Mouse (Mus musculus) layer of hippocampus, adult 18-20 months (tissue): ENCODE data around the gene Epsti1. TPM values are rescaled to one million over a fixed set of nuclear protein-coding genes. Genes with fewer than 3 reads are reported as not detected.

Experiments used
- DNase-seq, 2 experiments: peaks; one replicate each; pipeline ENCODE4 v3.0.0; 2022; ENCODE audit warnings: low spot score in 2 of 2
- total RNA-seq, 2 experiments: library from RNA; stranded (reverse); gene quantifications; 2 replicates each; pipeline ENCODE4 v1.2.3; 2021

The Epsti1 gene
- total RNA-seq, 2 experiments from 2014 or later: 0.51 to 0.54 TPM

- no peak for DNase-seq
Measured at GRCm38 (mm10) chr14:77921641-77922040, 17.6 kb downstream of the Epsti1 start.

GRCm38 (mm10) chr14:77923076-77923865 is 19.2 kb downstream of the Epsti1 start:
- DNase-seq: no peak

DNA sequence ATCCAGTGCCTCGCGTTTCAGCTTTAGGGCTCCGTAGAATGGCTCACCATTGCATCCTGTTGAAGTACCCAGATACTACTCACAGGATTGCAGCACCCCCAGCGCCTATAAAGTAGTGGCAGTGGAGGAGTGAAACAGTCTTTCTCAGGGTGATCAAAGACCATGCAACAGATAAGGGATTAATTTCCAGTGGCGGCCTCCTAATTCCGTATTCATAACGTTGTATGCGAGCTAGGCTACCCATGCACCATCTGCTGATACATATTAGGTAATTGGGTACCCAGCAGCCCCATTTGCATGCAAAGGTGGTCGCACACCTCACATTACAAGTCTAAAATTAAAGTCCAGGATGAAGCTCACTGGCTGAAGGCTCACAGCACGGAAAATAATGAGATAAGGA is 21.4 kb downstream of the Epsti1 start:
- DNase-seq: no peak

DNA sequence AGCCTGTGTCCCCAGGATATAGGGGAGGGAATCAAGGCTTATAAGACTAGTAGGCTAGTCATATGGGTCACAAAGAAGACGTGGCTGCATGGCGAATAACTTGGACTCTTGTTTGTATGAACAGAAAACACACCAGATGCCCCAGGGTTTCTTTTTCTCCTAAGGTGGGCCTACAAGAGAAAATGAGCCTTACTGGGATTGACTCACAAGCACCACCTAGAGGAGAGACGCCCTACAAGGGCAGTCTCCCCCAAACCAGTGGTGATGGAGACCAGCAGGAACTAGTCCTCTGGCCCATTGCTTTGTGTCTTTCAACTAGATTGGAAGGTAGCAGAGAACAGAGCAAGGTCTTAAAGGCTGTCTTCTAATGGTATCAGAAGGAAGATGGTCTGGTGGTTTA is 22.7 kb downstream of the Epsti1 start:
- DNase-seq: peak in 1 of 2 experiments; percentile 46

DNA sequence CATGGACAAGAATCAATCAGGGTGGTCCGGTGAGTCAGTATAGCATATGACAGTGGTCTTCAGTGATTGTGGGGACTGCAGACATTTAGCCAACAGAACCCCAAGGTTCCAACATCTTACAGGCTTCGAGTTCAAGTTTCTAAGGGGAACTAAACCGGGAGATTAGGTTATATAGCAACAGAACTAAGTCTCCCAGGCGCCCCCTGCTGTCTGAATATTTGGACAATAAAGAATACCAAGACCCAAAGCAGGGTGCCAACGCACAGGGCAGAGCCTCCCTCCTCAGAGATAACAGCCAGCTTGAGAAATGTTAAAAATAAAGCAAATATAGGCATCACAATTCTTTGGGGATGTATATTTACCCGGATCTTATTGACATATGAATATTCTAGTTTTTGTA is 24.0 kb downstream of the Epsti1 start:
- DNase-seq: peak; percentile 45 to 85

- DNase-seq: no peak
Measured at GRCm38 (mm10) chr14:77928653-77929052, 24.6 kb downstream of the Epsti1 start.

DNA sequence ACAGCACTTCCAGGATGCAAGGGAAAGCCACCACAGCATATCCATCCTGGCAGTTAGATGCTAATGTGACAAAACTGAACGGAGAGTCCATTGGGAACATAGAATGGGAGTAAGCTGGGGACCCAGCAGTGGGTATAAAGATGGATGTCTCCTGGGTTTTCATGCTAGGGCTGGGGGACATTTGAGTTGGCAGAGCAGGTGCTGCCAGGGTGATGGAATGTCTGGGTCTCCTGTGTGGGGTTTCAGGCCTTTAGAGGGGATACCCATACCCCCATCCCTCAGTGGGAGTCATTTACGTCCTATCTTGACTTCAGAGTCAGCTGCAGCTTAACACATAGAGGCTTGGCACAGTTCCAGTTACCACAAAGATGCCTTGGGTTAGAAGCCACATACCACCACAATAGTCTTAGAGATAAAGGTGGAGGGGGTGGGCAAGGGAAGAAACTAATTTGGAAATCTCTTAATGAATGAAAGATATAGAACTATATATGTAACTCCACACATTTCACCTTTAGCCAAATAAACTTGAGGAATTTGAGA is 25.2 kb downstream of the Epsti1 start:
- no peak for DNase-seq

GRCm38 (mm10) chr14:77932150-77933047 is 28.4 kb downstream of the Epsti1 start:
- no peak for DNase-seq

DNA sequence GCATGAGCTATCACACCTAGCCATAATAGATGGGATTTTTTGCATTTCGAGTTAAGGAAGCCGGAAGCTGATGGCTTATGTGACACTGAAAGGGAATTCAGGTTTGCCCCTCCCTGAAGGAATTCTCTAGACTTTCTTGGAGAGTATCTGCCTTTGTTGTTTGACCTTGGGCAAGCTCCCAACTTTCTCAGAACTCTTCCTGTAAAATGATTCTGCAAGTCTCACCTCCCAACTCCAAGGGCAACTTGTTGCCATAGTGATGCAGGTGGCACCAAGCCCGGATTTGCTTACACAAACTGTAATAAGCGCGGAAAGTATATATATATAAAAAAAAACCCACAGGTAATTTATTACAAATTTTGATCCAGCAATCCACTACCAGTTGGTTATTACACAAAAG is 29.2 kb downstream of the Epsti1 start:
- no peak for DNase-seq

DNA sequence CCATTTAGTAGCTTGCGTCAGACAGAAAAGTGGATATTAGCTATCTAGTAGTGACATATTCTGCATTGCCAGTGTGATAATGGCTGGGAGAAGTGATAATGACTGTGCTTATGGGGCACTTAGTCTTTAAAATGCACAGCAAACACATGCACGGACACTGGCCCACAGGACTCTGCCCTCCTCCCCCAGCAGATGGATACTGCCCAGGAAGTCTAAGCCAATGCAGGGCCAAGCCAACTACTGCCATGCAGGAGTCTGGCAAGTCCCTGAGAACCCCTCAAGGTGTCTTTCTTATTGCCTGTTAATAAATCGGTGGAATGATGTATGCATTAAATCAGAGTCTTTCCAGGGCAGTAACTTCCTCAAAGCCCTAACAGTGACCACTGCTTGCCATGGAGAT is 30.4 kb downstream of the Epsti1 start:
- no peak for DNase-seq

- no peak for DNase-seq
Measured at GRCm38 (mm10) chr14:77941105-77941504, 37.1 kb downstream of the Epsti1 start.

GRCm38 (mm10) chr14:77942235-77942634 is 38.2 kb downstream of the Epsti1 start:
- DNase-seq: no peak

DNA sequence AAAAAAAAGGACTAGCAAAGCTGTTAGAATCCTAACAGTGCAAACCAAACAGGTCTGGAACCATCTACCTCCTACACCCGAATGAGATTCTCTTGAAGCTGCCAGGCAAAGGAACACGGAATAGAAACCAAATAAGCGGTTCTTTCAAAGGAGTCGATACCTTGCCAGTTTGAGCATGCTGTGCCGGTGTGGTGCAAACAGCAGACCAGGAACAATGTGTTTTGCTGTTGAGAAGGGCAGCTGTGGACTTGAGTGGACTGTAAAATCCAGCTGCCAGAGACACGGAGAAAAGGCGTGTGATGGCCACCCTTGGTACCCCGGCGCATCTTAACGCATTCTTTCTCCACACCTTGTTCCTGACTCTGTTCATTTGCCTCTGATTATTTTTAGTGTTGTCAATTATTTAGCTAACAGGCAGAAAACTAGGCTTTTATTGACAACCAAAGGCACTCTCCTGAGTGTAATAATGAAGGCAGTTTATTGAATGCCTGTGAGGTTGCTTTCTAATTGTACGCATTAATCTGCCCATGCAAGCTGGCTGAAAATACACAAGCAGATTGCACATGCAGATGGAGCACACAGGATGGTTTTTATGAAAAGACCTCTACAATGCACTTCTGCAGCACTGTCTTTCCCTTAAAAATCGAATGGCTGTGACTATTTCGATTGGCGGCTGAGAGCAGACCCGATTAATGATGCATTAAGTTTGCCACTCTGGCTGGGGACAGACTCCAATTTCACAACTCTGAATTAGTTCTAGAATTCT is 38.9 kb downstream of the Epsti1 start:
- peak; percentile 76 to 92 for DNase-seq

DNA sequence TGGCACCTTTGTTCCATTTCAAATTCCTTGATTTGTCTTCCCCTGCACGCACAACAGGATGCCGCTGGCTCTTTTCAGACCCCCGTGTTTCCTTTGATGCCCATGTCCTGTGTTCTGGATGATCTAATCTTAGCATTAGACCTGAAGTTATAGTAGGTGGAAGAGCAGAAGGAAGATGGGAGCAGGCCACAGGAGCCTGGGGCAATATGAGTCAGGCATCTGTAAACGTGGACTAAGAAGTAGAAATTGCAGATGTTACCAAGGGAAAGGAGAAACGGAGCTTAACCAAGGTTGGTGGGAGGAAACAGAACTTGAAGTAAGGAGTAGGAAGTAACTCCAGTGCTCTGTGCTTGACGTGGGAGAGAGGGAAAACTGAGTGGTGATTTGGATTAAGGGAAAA is 57.7 kb downstream of the Epsti1 start:
- no peak for DNase-seq

DNA sequence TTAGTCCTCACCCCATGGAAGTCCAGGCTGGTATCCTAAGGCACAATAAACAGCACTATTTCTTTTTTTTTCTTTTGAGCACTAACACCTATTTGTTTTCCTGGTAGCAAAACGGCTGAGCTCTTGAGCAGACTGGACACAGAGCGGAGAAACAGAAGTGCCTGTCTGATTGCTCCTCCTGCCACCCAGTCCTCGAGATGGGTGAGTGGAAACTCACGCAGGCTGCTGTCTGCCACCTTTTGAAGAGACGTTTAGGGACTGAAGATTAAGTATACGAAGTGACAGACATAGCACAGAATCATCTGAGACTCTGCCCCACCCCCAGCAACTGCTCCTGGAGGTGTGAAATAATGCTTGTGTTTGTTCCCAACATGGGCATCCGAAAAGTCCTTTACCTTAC is 59.5 kb downstream of the Epsti1 start:
- DNase-seq: no peak

DNA sequence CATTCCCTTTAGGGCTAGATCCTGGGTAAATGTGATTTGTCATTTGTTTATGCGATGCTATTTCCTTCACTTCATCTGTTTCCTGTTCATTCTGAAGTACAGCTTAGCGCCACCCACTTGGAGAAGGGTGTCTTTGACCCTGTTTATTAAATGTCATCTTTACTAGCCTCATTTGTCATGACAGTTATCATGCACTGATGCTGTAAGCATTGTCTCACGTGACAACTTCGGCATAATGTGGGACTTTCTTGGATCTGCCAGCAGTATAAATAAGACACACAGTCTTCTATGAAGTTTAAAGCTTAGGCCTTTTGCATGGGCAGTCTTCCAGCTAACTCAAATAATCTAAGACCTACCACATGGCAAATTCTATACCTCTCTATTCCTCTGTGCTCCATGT is 67.3 kb downstream of the Epsti1 start:
- no peak for DNase-seq

DNA sequence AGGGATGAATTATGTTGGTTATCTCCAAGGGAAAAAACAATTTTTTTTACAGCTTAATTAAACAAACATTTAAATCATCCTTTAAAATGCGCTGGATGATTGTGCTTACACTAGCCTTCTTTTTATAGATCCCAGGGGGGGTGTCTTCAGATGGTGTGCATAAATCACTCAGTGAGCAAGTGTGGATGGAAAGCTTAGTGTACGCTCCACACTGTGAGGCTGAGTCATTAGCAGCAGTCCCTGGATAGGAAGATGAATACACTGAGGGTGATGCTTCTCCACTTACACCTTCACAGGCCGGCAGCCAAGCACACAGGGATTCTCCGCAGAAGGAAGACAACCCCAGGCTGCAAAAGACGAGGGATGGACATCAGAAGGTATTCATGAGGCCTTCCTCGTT is 70.2 kb downstream of the Epsti1 start:
- DNase-seq: no peak

DNA sequence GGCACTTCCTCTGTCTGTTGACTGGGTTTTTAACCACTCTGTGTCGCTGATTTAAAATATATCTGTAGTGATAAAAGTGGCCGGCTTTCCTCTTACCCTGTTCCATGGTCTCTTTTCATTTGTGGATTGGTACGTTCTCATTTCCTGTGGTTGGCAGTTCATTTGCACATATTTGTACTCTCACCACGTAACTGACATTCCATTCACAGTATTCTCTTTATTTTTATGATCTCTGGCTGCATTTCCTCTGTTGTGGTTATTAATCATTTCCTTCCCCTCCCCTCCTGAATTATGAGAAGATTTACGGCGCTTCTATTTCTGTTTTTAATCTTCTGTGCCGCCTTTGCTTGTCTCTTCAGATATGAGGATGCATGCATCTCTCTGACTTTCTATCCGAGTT is 71.7 kb downstream of the Epsti1 start:
- no peak for DNase-seq

- DNase-seq: peak; percentile 68 to 87
Measured at GRCm38 (mm10) chr14:77981516-77981915, 77.5 kb downstream of the Epsti1 start.

- DNase-seq: no peak
Measured at GRCm38 (mm10) chr14:77997731-77998130, 93.7 kb downstream of the Epsti1 start.

GRCm38 (mm10) chr14:78004486-78004885 is 100.4 kb downstream of the Epsti1 start:
- no peak for DNase-seq
